Mouse (Mus musculus) right cerebral cortex, adult 18-20 months (tissue): ENCODE results near the gene Ccdc137.
"Not testable (repeated sequence)": the region's sequence is repeated elsewhere in the genome, so short reads cannot be mapped to it uniquely, and the experiment has no call there.

Source experiments
- DNase-seq: peaks from one replicate; pipeline ENCODE4 v3.0.0; 2022; ENCODE audit warnings: mixed read lengths

Ccdc137 gene

DNA sequence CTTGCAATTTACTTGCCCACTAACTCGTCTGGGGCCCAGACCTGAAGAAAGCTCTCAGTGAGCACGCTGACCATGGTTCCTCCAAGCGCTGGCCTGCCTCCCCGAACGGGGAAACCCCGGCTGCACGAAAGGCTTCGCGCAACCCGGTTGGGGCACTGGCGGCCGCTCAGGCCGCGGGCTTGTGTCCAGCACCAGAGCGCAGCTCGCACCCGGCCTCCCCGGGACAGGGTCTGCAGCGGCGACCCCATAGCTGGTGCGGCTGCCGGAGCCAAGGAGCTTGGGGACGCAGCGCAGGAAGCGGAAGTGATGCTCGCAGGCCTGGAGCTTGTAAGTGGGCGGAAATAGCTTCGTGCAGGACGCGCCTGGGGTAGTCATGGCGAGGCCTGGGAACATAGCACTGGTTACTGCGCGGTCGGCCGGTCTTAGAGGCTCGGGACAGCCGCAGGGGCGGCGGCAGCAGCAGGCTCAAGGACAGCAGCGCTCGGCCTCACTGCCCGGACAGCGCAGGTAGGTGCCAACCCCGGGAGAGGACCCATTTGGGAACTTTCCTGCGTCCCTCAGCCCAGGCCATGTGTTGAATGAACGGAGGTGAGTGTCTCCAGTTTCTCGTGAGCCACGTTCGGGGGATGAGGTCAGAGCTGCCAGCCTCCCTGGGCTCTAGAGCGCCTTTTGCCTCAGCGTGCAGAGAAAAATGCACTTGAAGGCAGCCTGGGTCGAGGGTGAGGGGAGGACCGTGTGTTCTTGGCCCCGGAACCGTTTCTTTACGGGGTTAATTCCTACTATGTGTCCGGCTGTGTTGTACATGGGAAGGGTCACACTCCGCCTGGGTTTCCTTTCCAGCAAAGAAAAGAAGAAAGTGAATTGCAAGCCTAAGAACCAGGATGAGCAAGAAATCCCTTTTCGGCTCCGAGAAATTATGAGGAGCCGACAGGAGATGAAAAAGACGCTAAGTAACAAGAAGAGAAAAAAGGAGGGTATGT lies at the start of gene Ccdc137, which contains the start of gene Oxld1:
Gene Ccdc137, plus strand, starts transcription at position 344 of the 980 bp plus-strand sequence.
Gene Oxld1, minus strand, starts transcription at position 297 of the 980 bp plus-strand sequence.
- peak; percentile 76 for DNase-seq

DNA sequence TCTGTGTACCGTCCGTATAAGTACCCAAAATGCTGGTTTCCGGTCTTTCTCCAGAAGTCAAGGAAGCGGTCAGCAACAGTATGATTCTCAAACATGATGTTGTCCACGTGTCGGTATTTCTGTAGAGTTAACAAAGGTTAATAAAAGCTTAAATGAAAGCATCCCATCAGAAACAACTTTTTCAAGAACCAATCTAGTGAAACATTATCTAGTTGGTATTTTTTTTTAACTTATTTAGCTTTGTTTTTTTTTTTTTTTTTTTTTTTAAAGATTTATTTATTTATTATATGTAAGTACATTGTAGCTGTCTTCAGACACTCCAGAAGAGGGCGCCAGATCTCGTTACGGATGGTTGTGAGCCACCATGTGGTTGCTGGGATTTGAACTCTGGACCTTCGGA lies 44.3 kb upstream of the Ccdc137 start:
- not testable (repeated sequence) for DNase-seq

- DNase-seq, result no peak
Observed at GRCm38 (mm10) chr11:120417852-120418251, 40.1 kb upstream of the Ccdc137 start.

GRCm38 (mm10) chr11:120418592-120418991 lies 39.3 kb upstream of the Ccdc137 start:
- DNase-seq, result no peak

DNA sequence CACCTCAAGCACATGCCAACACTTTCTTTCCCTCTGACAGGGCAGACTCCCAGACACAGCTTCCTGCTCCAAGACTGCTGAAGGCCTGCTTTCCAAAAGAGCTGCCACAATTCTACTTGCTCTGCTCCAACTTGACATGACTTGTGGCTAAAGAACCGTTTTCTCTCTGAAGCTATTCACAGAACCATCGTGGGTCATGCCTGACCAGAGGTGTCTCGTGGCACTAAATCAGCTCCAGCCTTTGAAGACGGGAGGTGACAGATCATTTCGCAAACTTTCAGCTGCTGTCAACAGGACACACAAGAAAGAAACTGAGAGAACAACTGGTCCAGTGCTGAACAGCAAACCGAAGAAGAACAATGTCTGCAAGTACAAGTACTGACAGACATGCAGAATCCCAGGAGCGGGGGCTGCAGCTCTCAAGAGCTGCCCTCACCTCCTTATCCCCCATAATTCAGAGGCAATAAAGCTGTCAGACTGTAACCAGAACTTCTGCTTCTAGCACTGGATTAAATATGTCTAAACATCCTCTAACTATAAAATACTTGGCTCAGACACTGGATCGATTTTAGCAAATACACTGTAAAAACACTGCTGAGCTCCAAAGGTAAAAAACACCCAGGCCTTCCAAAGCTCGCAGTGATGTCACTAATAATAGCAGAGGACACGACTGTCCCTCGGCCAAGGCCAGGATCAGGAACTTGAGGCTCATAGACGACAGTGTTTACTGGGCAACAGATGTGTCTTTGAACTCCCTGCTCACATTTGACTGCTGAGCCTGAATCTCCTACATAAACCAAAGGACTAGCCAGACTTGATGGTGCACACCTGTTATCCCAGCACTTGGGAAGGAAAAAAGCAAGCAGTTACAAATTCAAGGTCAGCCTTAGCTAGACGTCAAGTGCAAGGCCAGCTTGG lies 35.0 kb upstream of the Ccdc137 start:
- no peak for DNase-seq

GRCm38 (mm10) chr11:120423569-120424295 lies 34.2 kb upstream of the Ccdc137 start:
- DNase-seq, result peak; percentile 49

- DNase-seq, result no peak
Observed at GRCm38 (mm10) chr11:120426727-120427126, 31.2 kb upstream of the Ccdc137 start.

DNA sequence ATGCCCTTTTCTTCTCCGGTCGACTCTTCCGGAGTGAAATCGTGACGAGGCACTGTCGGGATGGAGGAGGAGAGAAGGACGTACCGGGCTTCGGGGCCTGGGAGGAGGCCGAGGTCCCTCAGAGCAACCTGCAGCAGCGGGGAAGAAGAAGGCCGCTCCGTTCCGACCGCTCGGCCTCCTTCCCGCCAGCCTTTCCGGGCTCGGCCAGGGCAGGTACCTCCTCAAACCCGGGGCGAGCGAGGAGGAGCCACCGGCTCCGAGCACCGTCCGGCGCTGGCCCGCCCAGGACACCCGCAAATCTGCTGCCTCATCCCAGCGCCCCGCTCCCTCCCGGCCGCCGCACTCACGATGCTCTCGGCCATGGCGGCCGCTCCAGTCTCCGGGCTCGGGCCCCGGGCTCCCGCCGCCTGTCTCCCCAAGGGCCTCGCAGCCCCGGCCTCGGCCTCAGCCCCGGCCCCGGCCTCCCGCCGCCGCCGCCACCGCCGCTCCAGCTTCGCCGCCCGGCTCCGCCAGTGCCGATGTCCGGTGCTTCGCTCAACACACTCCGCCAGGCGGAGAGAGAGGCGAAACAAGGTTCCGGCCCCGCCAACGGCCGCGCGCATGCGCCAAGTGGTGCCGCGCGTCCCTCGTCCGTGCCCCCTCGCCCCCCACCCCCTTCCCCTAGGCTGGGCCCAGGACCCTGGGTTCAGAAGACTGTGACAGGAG lies 20.6 kb upstream of the Ccdc137 start, which contains the start of gene Nploc4:
Gene Nploc4, minus strand, starts transcription at position 557 of the 705 bp plus-strand sequence.
- DNase-seq, result peak; percentile 87

DNA sequence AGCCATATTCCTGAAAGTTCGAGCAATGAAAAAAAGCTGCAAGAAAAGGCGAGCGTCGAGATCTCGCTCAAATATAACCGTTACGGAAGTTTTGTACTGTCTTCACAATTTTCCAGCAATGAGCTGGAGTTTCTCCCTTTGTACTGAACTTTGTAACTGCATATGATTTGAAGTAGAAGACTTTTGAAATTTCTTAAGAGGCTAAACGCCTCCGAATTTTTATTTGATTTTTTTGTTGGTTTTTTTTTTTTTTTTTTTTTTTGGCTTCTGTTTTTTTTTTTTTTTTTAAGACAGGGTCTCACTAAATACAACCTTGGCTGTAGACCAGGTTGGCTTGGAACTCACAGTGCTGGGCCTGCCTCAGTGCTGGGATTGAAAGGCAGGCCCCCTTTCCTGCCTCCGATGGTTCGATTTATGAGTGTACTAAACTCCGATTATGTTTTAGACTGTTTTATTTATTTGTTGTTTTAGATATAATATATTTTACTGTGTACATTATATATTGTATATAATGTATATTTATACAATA lies 20.0 kb upstream of the Ccdc137 start:
- DNase-seq, result no peak

DNA sequence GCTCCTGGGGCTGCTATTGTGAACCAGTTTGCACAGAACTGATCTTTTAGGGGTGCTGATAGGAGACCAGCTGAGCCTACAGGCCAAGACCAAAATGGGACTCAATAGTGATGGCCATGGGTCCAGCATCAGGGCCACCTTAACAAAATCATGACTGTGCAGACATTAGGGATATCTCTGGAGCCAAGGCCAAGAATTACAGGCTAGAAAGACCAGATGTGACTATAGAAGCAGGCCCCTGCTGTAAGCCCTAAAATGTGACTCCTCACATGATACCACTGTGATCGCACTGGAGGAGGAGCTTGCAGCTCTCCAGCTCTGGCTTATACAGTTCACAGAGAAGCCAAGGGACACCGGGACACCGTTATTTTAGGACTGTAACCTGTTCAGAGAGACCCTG lies 15.6 kb upstream of the Ccdc137 start, which contains the start of gene Tspan10:
Gene Tspan10, plus strand, starts transcription at position 301 of the 400 bp plus-strand sequence.
- no peak for DNase-seq

- DNase-seq, result no peak
Observed at GRCm38 (mm10) chr11:120442765-120443280, 15.1 kb upstream of the Ccdc137 start.

GRCm38 (mm10) chr11:120444106-120444505 lies 13.8 kb upstream of the Ccdc137 start:
- no peak for DNase-seq

DNA sequence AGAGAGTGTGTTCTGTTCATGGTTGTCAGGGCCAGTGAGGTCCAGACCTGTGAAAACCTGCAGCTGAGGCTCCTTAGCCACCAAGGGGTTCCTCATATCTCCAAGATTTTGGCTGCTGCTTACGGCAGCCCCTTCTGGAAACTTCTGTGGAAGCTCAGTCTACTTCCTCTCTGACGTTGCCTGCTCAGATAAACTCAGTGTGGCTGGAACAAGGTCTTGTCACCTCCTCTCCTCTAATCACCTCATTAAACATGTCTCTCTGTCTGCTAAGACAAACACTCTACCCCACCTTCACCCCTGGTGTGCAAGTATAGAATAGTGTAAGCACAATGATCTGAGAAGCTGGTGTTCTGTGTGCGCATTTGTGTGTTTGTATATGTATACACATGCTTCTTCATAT lies 12.4 kb upstream of the Ccdc137 start:
- no peak for DNase-seq

GRCm38 (mm10) chr11:120447179-120447578 lies 10.7 kb upstream of the Ccdc137 start:
- no peak for DNase-seq

GRCm38 (mm10) chr11:120452246-120452645 lies 5.7 kb upstream of the Ccdc137 start:
- DNase-seq, result no peak

- DNase-seq, result no peak
Observed at GRCm38 (mm10) chr11:120453306-120453705, 4.6 kb upstream of the Ccdc137 start, which contains the start of gene Pde6g. Gene Pde6g (minus strand): TSS chr11:120453500.

DNA sequence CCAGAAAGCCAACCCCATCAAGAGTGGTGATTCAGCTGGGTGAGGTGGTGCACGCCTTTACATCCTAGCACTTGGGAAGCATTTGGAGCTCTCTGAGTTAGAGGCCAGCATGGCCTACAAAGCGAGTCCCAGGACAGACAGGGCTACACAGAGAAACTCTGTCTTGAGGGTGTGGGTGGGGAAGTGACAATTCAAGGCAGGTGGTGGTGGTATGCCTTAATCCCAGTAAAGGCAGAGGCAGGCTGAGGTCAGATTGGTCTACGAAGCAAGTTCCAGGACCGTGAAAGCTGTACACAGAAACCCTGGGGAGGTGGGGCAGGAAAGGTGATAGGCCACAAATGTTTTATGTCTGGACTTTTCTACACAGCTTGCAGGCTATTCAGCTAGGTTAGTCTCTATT lies 3.0 kb upstream of the Ccdc137 start:
- DNase-seq, result no peak

- no peak for DNase-seq
Observed at GRCm38 (mm10) chr11:120455413-120455812, 2.5 kb upstream of the Ccdc137 start.

- DNase-seq, result no peak
Observed at GRCm38 (mm10) chr11:120457370-120457769, 545 bp upstream of the Ccdc137 start.

GRCm38 (mm10) chr11:120458847-120459597 lies 1.1 kb downstream of the Ccdc137 start:
- DNase-seq, result no peak
